Mouse (Mus musculus) liver, embryonic 14 days (tissue): Measurements from ENCODE around the gene Syne2. TPM values are rescaled to one million over a fixed set of nuclear protein-coding genes. Genes with fewer than 3 reads are reported as not detected.

Experiments
- polyA plus RNA-seq: library from polyadenylated mRNA; depleted of rRNA; stranded (reverse); fragments of >200 nt; gene quantifications from 2 replicates; pipeline ENCODE4 v1.2.3, GENCODE M21; 2012; rRNA removed

Gene Syne2
- polyA plus RNA-seq: 1.9 and 2.2 TPM in 2 replicates

DNA sequence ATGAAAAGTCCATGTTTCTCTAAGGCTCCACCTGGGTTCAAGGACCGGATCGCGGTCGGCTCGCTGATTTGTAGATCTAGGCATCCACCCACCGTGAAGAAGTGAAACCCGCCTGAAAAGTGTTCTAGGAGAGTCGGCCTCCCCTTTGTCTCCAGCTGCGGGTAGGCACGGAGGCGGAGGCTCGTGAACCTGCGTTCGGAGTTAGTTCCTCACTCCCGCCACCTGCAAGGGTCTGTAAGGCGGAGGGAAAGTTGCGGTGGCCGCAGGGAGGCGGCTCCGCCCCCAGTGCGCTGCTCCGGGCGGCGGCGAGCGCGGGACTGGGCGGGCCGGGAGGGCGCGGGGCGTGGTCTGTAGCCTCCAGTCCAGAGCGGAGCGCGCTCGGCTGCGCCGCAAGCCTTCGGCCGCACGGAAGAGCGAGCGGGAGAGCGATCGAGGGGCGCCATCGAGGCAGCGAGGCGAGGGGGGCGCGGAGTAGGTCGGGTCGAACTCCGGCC is at the start of gene Syne2:
Gene Syne2, plus strand, starts transcription at position 176 of the 494 bp plus-strand sequence.

Other genes with a start within 250 kb of the Syne2 start
- 6.5 and 7.5 TPM in 2 replicates for gene Ppp2r5e, start 221.9 kb upstream of the Syne2 start, polyA plus RNA-seq
- 5.7 and 6.7 TPM in 2 replicates for gene Wdr89, start 148.6 kb upstream of the Syne2 start, polyA plus RNA-seq
- gene Sgpp1, start 82.4 kb upstream of the Syne2 start, polyA plus RNA-seq: 9.1 and 11.0 TPM in 2 replicates